Mouse (Mus musculus): Measurements from ENCODE around the gene Bag5. TPM values are rescaled to one million over a fixed set of nuclear protein-coding genes. Genes with fewer than 3 reads are reported as not detected.

Gene Bag5
- polyA plus RNA-seq, 1 experiment = 19.4 TPM

DNA sequence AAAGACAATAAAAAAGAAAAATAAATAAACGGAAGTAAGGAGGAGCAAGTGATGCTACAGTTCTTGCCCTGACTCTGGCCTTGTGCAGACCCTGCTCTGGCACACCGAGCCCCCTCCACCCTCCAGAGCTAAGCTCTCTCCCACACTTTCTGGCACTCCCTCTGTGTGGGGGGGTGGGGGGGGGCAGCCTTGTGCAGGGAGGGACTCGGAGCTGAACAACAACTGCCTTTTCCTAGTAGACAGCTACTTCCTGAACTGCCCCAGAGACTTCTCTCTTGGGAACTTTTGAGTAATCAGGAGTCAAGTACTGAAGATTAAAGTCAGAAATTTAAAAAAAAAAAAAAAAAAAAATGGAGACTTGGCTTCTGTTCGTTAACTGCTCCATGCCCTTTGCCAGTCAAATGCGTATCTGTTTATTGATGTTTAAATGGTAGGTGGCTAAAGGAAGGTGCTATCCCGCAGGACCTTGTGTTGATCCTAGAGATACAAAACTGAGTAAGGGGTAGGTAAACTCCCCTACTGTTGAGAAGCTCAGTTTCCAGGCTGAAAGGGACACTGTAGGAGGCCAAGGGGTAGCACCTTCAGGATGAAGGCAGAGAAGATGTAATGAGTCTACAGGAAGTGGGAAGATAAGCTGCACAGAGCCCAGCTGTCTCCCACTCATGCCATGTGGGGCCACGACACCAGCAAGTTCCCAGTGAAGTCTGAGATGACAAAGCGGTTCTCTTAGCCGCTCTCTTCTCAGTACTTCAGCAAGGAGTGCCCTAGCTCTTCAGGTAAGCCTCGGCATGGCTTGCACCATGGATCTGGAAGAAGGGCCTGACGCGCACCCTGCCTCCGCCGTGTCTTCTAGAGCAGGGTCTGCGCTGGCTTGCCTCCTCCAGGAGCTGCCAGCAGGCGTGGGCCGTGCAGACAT lies 49.6 kb downstream of the Bag5 start:
- TF ChIP-seq GATA1 (IDR thresholded peaks at IDR 0.05; ENCODE audit: low read length) = no peak

DNA sequence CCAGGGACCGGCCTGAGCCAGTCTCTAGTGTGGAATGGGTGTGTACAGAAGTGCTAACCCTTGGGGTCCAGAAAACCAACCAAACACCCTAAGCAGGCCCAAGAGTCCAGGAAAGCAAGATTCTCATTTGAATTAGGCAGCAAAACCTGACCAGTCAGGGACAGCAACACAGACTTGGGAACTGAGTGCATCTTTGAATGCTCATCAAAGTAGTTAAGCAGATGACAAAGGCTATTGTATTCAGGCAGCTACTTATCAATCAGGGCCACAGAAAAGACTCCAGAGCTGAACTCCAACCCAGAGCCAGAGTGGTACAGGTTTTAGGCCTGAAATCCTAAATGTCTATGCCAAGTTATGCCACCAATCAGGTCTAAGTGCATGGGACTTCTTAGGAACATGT lies 52.4 kb downstream of the Bag5 start:
- TF ChIP-seq GATA1 (IDR thresholded peaks at IDR 0.05; ENCODE audit: low read length) = no peak

Other genes starting within 250 kb of the Bag5 start
- not detected in 2 replicates for gene Gm266, start 227.4 kb downstream of the Bag5 start, polyA plus RNA-seq (2012)
- gene Eif5, start 175.2 kb downstream of the Bag5 start, polyA plus RNA-seq (2012) = 115 and 186 TPM in 2 replicates
- gene Mark3, start 138.7 kb downstream of the Bag5 start, polyA plus RNA-seq (2012) = 22.2 and 22.6 TPM in 2 replicates
- gene Ckb, start 40.9 kb downstream of the Bag5 start, polyA plus RNA-seq (2012) = not detected in 2 replicates
- gene Trmt61a, start 35.2 kb downstream of the Bag5 start, polyA plus RNA-seq (2012) = 37.8 and 43.0 TPM in 2 replicates
- 245 and 363 TPM in 2 replicates for gene Apopt1, start within 50 bp of the Bag5 start, polyA plus RNA-seq (2012)
- 47.5 and 47.6 TPM in 2 replicates for gene Klc1, start 45.6 kb upstream of the Bag5 start, polyA plus RNA-seq (2012)
- gene Xrcc3, start 100.6 kb upstream of the Bag5 start, polyA plus RNA-seq (2012) = 8.4 and 14.8 TPM in 2 replicates
- gene Zfyve21, start 100.9 kb upstream of the Bag5 start, polyA plus RNA-seq (2012) = 11.6 and 11.8 TPM in 2 replicates
- 20.6 and 21.5 TPM in 2 replicates for gene Ppp1r13b, start 194.9 kb upstream of the Bag5 start, polyA plus RNA-seq (2012)